Mouse (Mus musculus): ENCODE data around the gene Catsperg1.

DNA sequence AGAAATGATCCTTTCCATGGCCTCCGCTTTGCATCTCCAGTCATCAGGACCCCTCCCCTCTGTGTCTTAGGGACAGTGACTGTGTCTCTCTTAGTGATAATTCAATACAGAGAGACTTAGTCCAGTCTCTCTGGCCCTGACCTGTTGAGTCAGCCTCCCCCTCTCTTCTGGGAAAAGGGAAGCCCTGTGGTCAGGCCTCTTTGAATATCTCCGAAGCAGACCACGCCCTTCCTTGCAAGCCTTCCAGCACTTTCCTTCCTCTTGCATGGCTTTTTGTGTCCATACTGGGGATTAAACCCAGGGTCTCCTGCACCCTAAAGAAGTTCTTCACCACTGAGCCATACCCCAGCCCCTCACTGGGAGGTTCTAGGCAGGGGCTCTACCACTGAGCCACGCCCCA is 69.8 kb downstream of the Catsperg1 start:
- no peak for TF ChIP-seq CTCF (conservative IDR thresholded peaks at IDR 0.05; ENCODE audit: low read length)
- TF ChIP-seq POU5F1 (IDR thresholded peaks at IDR 0.05; ENCODE audit: borderline replicate concordance, low read length) = no peak
- no peak for TF ChIP-seq NANOG (IDR thresholded peaks at IDR 0.05; ENCODE audit: borderline replicate concordance, low read length)

Measured in E14TG2a.4 (cell line).